Mouse (Mus musculus) liver, embryonic 11.5 days (tissue): ENCODE measurements at regions not wholly inside any gene's neighbourhood (a gene's known extent, or its start where the extent isn't known, plus 50 kb on each side); places are given as distances from the start of the nearest gene placed in this dataset.

ENCODE experiments used
- ATAC-seq: fragments of 200-750 bp; cut with Nextera tagmentation; replicated peaks from 2 replicates; pipeline ENCODE4 v1.8.0; 2017; ENCODE audit warnings: moderate number of reproducible peaks, mild to moderate bottlenecking, moderate TSS enrichment, moderate library complexity; ENCODE audit not compliant: low FRiP score
- DNase-seq: peaks from one replicate; pipeline ENCODE4 v3.0.0-alpha.2; 2017; ENCODE audit warnings: low spot score
- H3K27ac ChIP-seq: fragments of 300-500 bp; sonication (generic); 2 replicates; pipeline ENCODE4 v1.5.1; 2014; ENCODE audit warnings: mild to moderate bottlenecking, low read depth, low read length, control low read depth
- H3K27me3 ChIP-seq: fragments of 300-500 bp; sonication (generic); replicated peaks from 2 replicates; pipeline ENCODE4 v1.6.1; 2014; ENCODE audit warnings: low read length, mixed read lengths; ENCODE audit not compliant: control insufficient read depth, insufficient read depth
- H3K36me3 ChIP-seq: fragments of 300-500 bp; sonication (generic); 2 replicates; pipeline ENCODE4 v1.6.1; 2014; ENCODE audit warnings: mild to moderate bottlenecking, low read length, moderate library complexity, mixed read lengths; ENCODE audit not compliant: control insufficient read depth, insufficient read depth
- H3K4me1 ChIP-seq: fragments of 300-500 bp; sonication (generic); replicated peaks from 2 replicates; pipeline ENCODE4 v1.6.1; 2014; ENCODE audit warnings: low read length, mixed read lengths; ENCODE audit not compliant: control insufficient read depth, insufficient read depth
- H3K4me2 ChIP-seq: fragments of 300-500 bp; sonication (generic); 2 replicates; pipeline ENCODE4 v1.6.1; 2014; ENCODE audit warnings: mild to moderate bottlenecking, control low read depth, moderate library complexity
- H3K4me3 ChIP-seq: fragments of 300-500 bp; sonication (generic); 2 replicates; pipeline ENCODE4 v1.5.1; 2014; ENCODE audit warnings: low read depth, low read length, control low read depth
- H3K9ac ChIP-seq: fragments of 300-500 bp; sonication (generic); 2 replicates; pipeline ENCODE4 v1.6.1; 2014; ENCODE audit warnings: low read depth, low read length, control low read depth
- H3K9me3 ChIP-seq: fragments of 300-500 bp; sonication (generic); 2 replicates; pipeline ENCODE4 v1.6.1; 2016; ENCODE audit warnings: low read length, inconsistent platforms, mixed read lengths; ENCODE audit not compliant: control insufficient read depth
- WGBS: fragments of 180-500 bp; shearing (Covaris S2); extraction: QIAGEN DNeasy Blood & Tissue Kit; methylation state at CpG from one replicate; pipeline ENCODE4 v1.1.7; 2014; 5-methylcytosine and 5-hydroxymethylcytosine counted together

- H3K4me2 ChIP-seq, result no peak overlapping the region
These were observed 249.5 kb downstream of the Gm49356 start for GRCm38 (mm10) chr15:59138393-59139107.

GRCm38 (mm10) chr15:59141621-59142020 lies 252.5 kb downstream of the Gm49356 start:
- Histone ChIP-seq H3K4me2 (no peak overlapping the region), H3K9me3 (no peaks in the 10 kb centered on the region), H3K9ac (no peak overlapping the region), H3K27me3 (no peaks in the 10 kb centered on the region), H3K36me3 (no peaks in the 10 kb centered on the region), H3K4me3 (no peak overlapping the region), H3K4me1 (peaks cover 7% of the 10 kb centered on the region), H3K27ac (no peak overlapping the region)
- no peak for ATAC-seq
- 73% methylated on average over 4 of the region's 4 CpGs for WGBS
- DNase-seq, result no peak

More at GRCm38 (mm10) chr15:59138393-59139107, 249.5 kb downstream of the Gm49356 start:
- no peak for ATAC-seq
- no peak overlapping the region for H3K4me3 ChIP-seq
- H3K9me3 ChIP-seq, result no peaks in the 10 kb centered on the region
- no peaks in the 10 kb centered on the region for H3K27me3 ChIP-seq
- no peaks in the 10 kb centered on the region for H3K36me3 ChIP-seq
- H3K27ac ChIP-seq, result no peak overlapping the region
- no peak overlapping the region for H3K9ac ChIP-seq
- H3K4me1 ChIP-seq, result peaks cover 7% of the 10 kb centered on the region; the same call in 1 of the 2 replicates
- no peak for DNase-seq
- WGBS, result 39% methylated on average over 8 of the region's 8 CpGs

- ATAC-seq, result no peak
- 67% methylated on average over 9 of the region's 9 CpGs for WGBS
- Histone ChIP-seq H3K27ac (no peak overlapping the region), H3K4me2 (no peak overlapping the region), H3K9ac (no peak overlapping the region), H3K36me3 (no peaks in the 10 kb centered on the region), H3K9me3 (no peaks in the 10 kb centered on the region), H3K4me1 (peaks cover 7% of the 10 kb centered on the region), H3K27me3 (no peaks in the 10 kb centered on the region), H3K4me3 (no peak overlapping the region)
- DNase-seq, result no peak
These were observed 253.4 kb downstream of the Gm49356 start for GRCm38 (mm10) chr15:59142481-59142880.

GRCm38 (mm10) chr15:59143891-59144290 lies 254.8 kb downstream of the Gm49356 start:
- Histone ChIP-seq H3K4me1 (no peaks in the 10 kb centered on the region; the same call in 1 of the 2 replicates), H3K9me3 (no peaks in the 10 kb centered on the region), H3K27ac (no peak overlapping the region), H3K9ac (no peak overlapping the region), H3K4me3 (no peak overlapping the region), H3K4me2 (no peak overlapping the region), H3K27me3 (no peaks in the 10 kb centered on the region), H3K36me3 (no peaks in the 10 kb centered on the region)
- ATAC-seq (no peak), DNase-seq (no peak)
- 98% methylated on average over 1 of the region's 1 CpGs for WGBS

- Histone ChIP-seq H3K27me3 (no peaks in the 10 kb centered on the region), H3K4me1 (no peaks in the 10 kb centered on the region; the same call in 1 of the 2 replicates), H3K36me3 (no peaks in the 10 kb centered on the region), H3K9me3 (no peaks in the 10 kb centered on the region), H3K4me2 (peak overlapping the region; percentile 11; the same call in 1 of the 2 replicates), H3K9ac (no peak overlapping the region), H3K27ac (no peak overlapping the region), H3K4me3 (no peak overlapping the region)
- 58% methylated on average over 5 of the region's 5 CpGs for WGBS
- no peak for DNase-seq
- no peak for ATAC-seq
These were observed 256.6 kb downstream of the Gm49356 start for GRCm38 (mm10) chr15:59145679-59146078.

- DNase-seq (no peak), ATAC-seq (no peak)
- Histone ChIP-seq H3K4me1 (no peaks in the 10 kb centered on the region; the same call in 1 of the 2 replicates), H3K9me3 (no peaks in the 10 kb centered on the region), H3K4me2 (peak overlapping the region; percentile 11; the same call in 1 of the 2 replicates), H3K9ac (no peak overlapping the region), H3K4me3 (no peak overlapping the region), H3K36me3 (no peaks in the 10 kb centered on the region), H3K27ac (no peak overlapping the region), H3K27me3 (no peaks in the 10 kb centered on the region)
- 80% methylated on average over 19 of the region's 19 CpGs for WGBS
These were observed 257.0 kb downstream of the Gm49356 start for GRCm38 (mm10) chr15:59146111-59146510.

- Histone ChIP-seq H3K27ac (no peak overlapping the region), H3K9me3 (no peaks in the 10 kb centered on the region), H3K36me3 (no peaks in the 10 kb centered on the region), H3K27me3 (no peaks in the 10 kb centered on the region), H3K4me2 (no peak overlapping the region), H3K4me3 (no peak overlapping the region), H3K4me1 (no peaks in the 10 kb centered on the region; the same call in 1 of the 2 replicates), H3K9ac (no peak overlapping the region)
- ATAC-seq (no peak), DNase-seq (no peak)
- 38% methylated on average over 9 of the region's 11 CpGs for whole genome bisulfite sequencing
These were observed 257.5 kb downstream of the Gm49356 start for GRCm38 (mm10) chr15:59146586-59147085.

GRCm38 (mm10) chr15:59148531-59148930 lies 259.4 kb downstream of the Gm49356 start:
- ATAC-seq (no peak), DNase-seq (no peak)
- H3K36me3 ChIP-seq, result no peaks in the 10 kb centered on the region
- 54% methylated on average over 5 of the region's 5 CpGs for WGBS
- H3K27me3 ChIP-seq, result no peaks in the 10 kb centered on the region
- H3K27ac ChIP-seq, result no peak overlapping the region
- no peaks in the 10 kb centered on the region for H3K9me3 ChIP-seq
- H3K4me1 ChIP-seq, result no peaks in the 10 kb centered on the region; the same call in 1 of the 2 replicates
- H3K4me2 ChIP-seq, result no peak overlapping the region
- H3K4me3 ChIP-seq, result no peak overlapping the region
- H3K9ac ChIP-seq, result no peak overlapping the region

GRCm38 (mm10) chr15:59151506-59151905 lies 262.4 kb downstream of the Gm49356 start:
- no peaks in the 10 kb centered on the region for H3K9me3 ChIP-seq
- no peak overlapping the region for H3K9ac ChIP-seq
- no peak overlapping the region for H3K27ac ChIP-seq
- no peaks in the 10 kb centered on the region for H3K36me3 ChIP-seq
- H3K4me3 ChIP-seq, result no peak overlapping the region
- DNase-seq (no peak), ATAC-seq (no peak)
- no peak overlapping the region for H3K4me2 ChIP-seq
- H3K4me1 ChIP-seq, result no peaks in the 10 kb centered on the region
- 79% methylated on average over 5 of the region's 5 CpGs for WGBS
- no peaks in the 10 kb centered on the region for H3K27me3 ChIP-seq
